Mouse (Mus musculus) thymus, adult 2 months (tissue): Measurements from ENCODE around the gene Nin.

Experiments
- CTCF ChIP-seq: fragments of 200-500 bp; IDR thresholded peaks from 2 replicates; pipeline ENCODE4 v1.5.1; 2012; ENCODE audit warnings: mild to moderate bottlenecking, control low read depth, low read length, moderate library complexity, borderline replicate concordance; ENCODE audit not compliant: control insufficient read depth, poor library complexity, insufficient read depth; ENCODE audit errors: extremely low read depth
- POLR2A ChIP-seq: fragments of 200-500 bp; IDR thresholded peaks from 2 replicates; pipeline ENCODE4 v1.6.1; 2012; ENCODE audit warnings: mild to moderate bottlenecking, low read length, control low read depth, moderate library complexity; ENCODE audit not compliant: control insufficient read depth, poor library complexity, insufficient read depth; ENCODE audit errors: extremely low read depth

DNA sequence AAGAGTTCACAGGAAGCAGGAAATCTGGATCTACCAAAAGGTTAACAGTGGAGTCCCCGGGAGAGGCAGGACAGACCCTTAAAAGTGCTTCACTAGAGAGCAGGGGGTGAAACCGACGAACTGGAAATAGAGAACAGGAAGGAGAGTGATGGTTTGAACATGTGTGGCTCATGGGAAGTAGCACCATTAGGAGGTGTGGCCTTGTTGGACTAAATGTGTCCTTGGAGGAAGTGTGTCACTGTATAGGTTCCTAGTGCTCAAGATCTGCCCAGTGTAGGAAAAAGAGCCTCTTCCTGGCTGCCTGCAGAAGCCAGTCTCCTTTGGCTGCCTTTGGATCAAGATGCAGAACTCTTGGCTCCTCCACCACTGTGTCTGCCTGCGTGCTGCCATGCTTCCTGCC, 108.4 kb downstream of the Nin start:
- no peak for TF ChIP-seq POLR2A
- TF ChIP-seq CTCF, result no peak
